Mouse (Mus musculus) heart, postnatal 0 days (tissue): ENCODE results near the gene Gm49630.
"Not testable (repeated sequence)": the region's sequence is repeated elsewhere in the genome, so short reads cannot be mapped to it uniquely, and the experiment has no call there.

ENCODE experiments used
- CTCF ChIP-seq: IDR thresholded peaks from 2 replicates; pipeline ENCODE4 v1.5.1; 2016; ENCODE audit warnings: antibody characterized with exemption, control low read depth, low read depth
- EP300 ChIP-seq: IDR thresholded peaks from 2 replicates; pipeline ENCODE4 v1.6.1; 2016; ENCODE audit warnings: antibody characterized with exemption, low read depth

DNA sequence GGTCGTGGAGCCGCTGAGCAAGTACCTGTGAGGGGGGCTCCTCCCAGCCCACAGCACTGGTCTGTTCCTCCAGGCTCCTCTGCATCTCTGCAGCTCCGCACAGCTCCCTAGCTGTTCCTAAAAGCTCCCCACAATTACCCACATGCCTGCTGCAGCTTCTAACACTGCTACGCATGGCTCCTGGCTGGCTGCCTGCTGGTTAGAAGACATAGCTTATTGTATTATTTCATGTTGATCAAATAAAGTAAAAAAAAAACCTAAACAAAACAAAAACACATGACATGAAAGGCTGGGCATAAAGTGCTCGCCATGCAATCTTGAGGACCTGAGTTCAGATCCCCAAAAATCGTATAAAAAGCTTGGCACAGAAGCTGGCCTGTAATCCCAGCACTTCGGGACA is 18.1 kb upstream of the Gm49630 start:
- TF ChIP-seq CTCF, EP300: not testable (repeated sequence)
